Mouse (Mus musculus) C2C12 (cell line): ENCODE data around the gene Fam71e1. TPM values are rescaled to one million over a fixed set of nuclear protein-coding genes. Genes with fewer than 3 reads are reported as not detected.

ENCODE experiments used
- H3K27me3 ChIP-seq: one replicate; pipeline ENCODE4 v1.6.1; 2011; ENCODE audit not compliant: control insufficient read depth, insufficient read depth, insufficient read length
- H3K36me3 ChIP-seq: one replicate; pipeline ENCODE4 v1.6.1; 2011; ENCODE audit not compliant: control insufficient read depth, insufficient read depth
- H3K4me3 ChIP-seq: one replicate; pipeline ENCODE4 v1.5.1; 2011; ENCODE audit warnings: mild to moderate bottlenecking, control low read depth; ENCODE audit not compliant: poor library complexity, insufficient read depth, severe bottlenecking
- H3K79me2 ChIP-seq: one replicate; pipeline ENCODE4 v1.6.1; 2011; ENCODE audit not compliant: control insufficient read depth, insufficient read depth
- H3K79me3 ChIP-seq: one replicate; pipeline ENCODE4 v1.6.1; 2011; ENCODE audit warnings: low read depth, control low read depth
- H3ac ChIP-seq: one replicate; pipeline ENCODE3; 2011; ENCODE audit warnings: low read depth; ENCODE audit not compliant: control insufficient read depth, insufficient read length
- CEBPB ChIP-seq: IDR thresholded peaks from one replicate; pipeline ENCODE4 v1.6.1; 2011; ENCODE audit warnings: low read depth, mild to moderate bottlenecking, control low read depth, moderate library complexity
- CTCF ChIP-seq: IDR thresholded peaks from one replicate; pipeline ENCODE4 v1.5.1; 2011; ENCODE audit not compliant: control insufficient read depth, insufficient read depth, insufficient read length
- FOSL1 ChIP-seq: IDR thresholded peaks from one replicate; pipeline ENCODE4 v1.8.0; 2011; ENCODE audit warnings: mild to moderate bottlenecking, low read length; ENCODE audit not compliant: poor library complexity, insufficient read depth, severe bottlenecking
- MAX ChIP-seq: IDR thresholded peaks from one replicate; pipeline ENCODE4 v1.6.1; 2011; ENCODE audit warnings: mild to moderate bottlenecking, control low read depth
- MYOD1 ChIP-seq: IDR thresholded peaks from one replicate; pipeline ENCODE4 v1.6.1; 2011; ENCODE audit warnings: low read depth; ENCODE audit not compliant: control insufficient read depth, insufficient read length
- MYOG ChIP-seq: IDR thresholded peaks from one replicate; pipeline ENCODE4 v1.6.1; 2011; ENCODE audit not compliant: control insufficient read depth, insufficient read length; ENCODE audit errors: extremely low read depth
- USF1 ChIP-seq: IDR thresholded peaks from one replicate; pipeline ENCODE4 v1.6.1; 2011; ENCODE audit warnings: low read depth, mild to moderate bottlenecking, control low read depth, moderate library complexity
- polyA plus RNA-seq: library from polyadenylated mRNA; unstranded; fragments of >200 nt; fragmentation: generic; extraction: Trizol; gene quantifications from one replicate; pipeline ENCODE4 v1.2.1, GENCODE M21; 2012; ENCODE audit warnings: missing spikeins

The Fam71e1 gene
- polyA plus RNA-seq, 1 experiment, result 0.95 TPM

- H3K27me3 ChIP-seq, result no peaks in the 10 kb centered on the region
- TF ChIP-seq CTCF (no peak), CEBPB (no peak), MAX (no peak), USF1 (no peak)
- no peak overlapping the region for H3K4me3 ChIP-seq
- peaks cover 4% of the 10 kb centered on the region for H3K36me3 ChIP-seq
- no peaks in the 10 kb centered on the region for H3K79me3 ChIP-seq
- no peaks in the 10 kb centered on the region for H3K79me2 ChIP-seq
- no peak overlapping the region for H3ac ChIP-seq
Observed at GRCm38 (mm10) chr7:44538756-44539624, 42.6 kb downstream of the Fam71e1 start.

- Histone ChIP-seq H3K4me3 (no peak overlapping the region), H3K79me3 (peaks cover 18% of the 10 kb centered on the region)
Observed at GRCm38 (mm10) chr7:44542555-44542954, 46.2 kb downstream of the Fam71e1 start.

GRCm38 (mm10) chr7:44543071-44543470 lies 46.7 kb downstream of the Fam71e1 start:
- no peaks in the 10 kb centered on the region for H3K36me3 ChIP-seq
- no peak overlapping the region for H3ac ChIP-seq

More at GRCm38 (mm10) chr7:44542555-44542954, 46.2 kb downstream of the Fam71e1 start:
- Histone ChIP-seq H3K27me3 (no peaks in the 10 kb centered on the region), H3ac (no peak overlapping the region), H3K79me2 (peaks cover 17% of the 10 kb centered on the region), H3K36me3 (no peaks in the 10 kb centered on the region)
- no peak for TF ChIP-seq CEBPB
- TF ChIP-seq MYOD1, result no peak
- TF ChIP-seq MAX, result no peak
- no peak for TF ChIP-seq MYOG
- TF ChIP-seq USF1, result no peak
- no peak for TF ChIP-seq CTCF
- TF ChIP-seq FOSL1, result no peak

GRCm38 (mm10) chr7:44546274-44546673 lies 49.9 kb downstream of the Fam71e1 start:
- Histone ChIP-seq H3K27me3 (no peaks in the 10 kb centered on the region), H3ac (no peak overlapping the region), H3K79me3 (peaks cover 23% of the 10 kb centered on the region), H3K36me3 (peaks cover 9% of the 10 kb centered on the region), H3K79me2 (peaks cover 24% of the 10 kb centered on the region), H3K4me3 (no peak overlapping the region)
- TF ChIP-seq FOSL1, result no peak
- TF ChIP-seq USF1, result no peak
- no peak for TF ChIP-seq CTCF
- no peak for TF ChIP-seq MAX
- TF ChIP-seq MYOD1, result no peak
- no peak for TF ChIP-seq CEBPB
- no peak for TF ChIP-seq MYOG

More at GRCm38 (mm10) chr7:44543071-44543470, 46.7 kb downstream of the Fam71e1 start:
- peaks cover 23% of the 10 kb centered on the region for H3K79me3 ChIP-seq
- H3K79me2 ChIP-seq, result peaks cover 22% of the 10 kb centered on the region
- H3K27me3 ChIP-seq, result no peaks in the 10 kb centered on the region
- no peak for TF ChIP-seq MYOD1
- no peak overlapping the region for H3K4me3 ChIP-seq

GRCm38 (mm10) chr7:44547041-44547440 lies 50.7 kb downstream of the Fam71e1 start:
- Histone ChIP-seq H3ac (no peak overlapping the region), H3K36me3 (peaks cover 9% of the 10 kb centered on the region), H3K79me2 (peaks cover 24% of the 10 kb centered on the region), H3K79me3 (peaks cover 23% of the 10 kb centered on the region), H3K27me3 (no peaks in the 10 kb centered on the region), H3K4me3 (no peak overlapping the region)
- TF ChIP-seq CEBPB, result no peak
- TF ChIP-seq USF1, result no peak
- TF ChIP-seq MYOD1, result no peak
- no peak for TF ChIP-seq MAX
- TF ChIP-seq FOSL1, result no peak
- TF ChIP-seq CTCF, result no peak
- no peak for TF ChIP-seq MYOG

GRCm38 (mm10) chr7:44547725-44548124 lies 51.3 kb downstream of the Fam71e1 start:
- peak overlapping the region; percentile 72 for H3ac ChIP-seq
- H3K4me3 ChIP-seq, result peak overlapping the region; percentile 60
- H3K79me3 ChIP-seq, result peaks cover 23% of the 10 kb centered on the region
- no peak for TF ChIP-seq CEBPB
- TF ChIP-seq MYOD1, result no peak
- no peak for TF ChIP-seq MYOG
- no peak for TF ChIP-seq USF1
- TF ChIP-seq MAX, result no peak
- TF ChIP-seq CTCF, result no peak
- no peak for TF ChIP-seq FOSL1
- peaks cover 24% of the 10 kb centered on the region for H3K79me2 ChIP-seq
- H3K36me3 ChIP-seq, result peaks cover 9% of the 10 kb centered on the region
- H3K27me3 ChIP-seq, result no peaks in the 10 kb centered on the region
